Mouse (Mus musculus): ENCODE data around the gene Etv3.
"Not testable (repeated sequence)": the region's sequence is repeated elsewhere in the genome, so short reads cannot be mapped to it uniquely, and the experiment has no call there.

GRCm38 (mm10) chr3:87479230-87479629, 46.0 kb upstream of the Etv3 start:
- not testable (repeated sequence) for TF ChIP-seq CTCF (IDR thresholded peaks at IDR 0.05 in 2 of 3, conservative IDR thresholded peaks at IDR 0.05 in 1 of 3; ENCODE audit: control insufficient read depth in 1 of 3, insufficient read depth in 1 of 3, low read depth in 2 of 3, low read length in 3 of 3, poor library complexity in 1 of 3, severe bottlenecking in 1 of 3); ZKSCAN1 (IDR thresholded peaks at IDR 0.05; ENCODE audit: low read depth, low read length); POLR2A (IDR thresholded peaks at IDR 0.05; ENCODE audit: control insufficient read depth in 1 of 2, insufficient read depth in 1 of 2, low read depth in 1 of 2, low read length in 2 of 2, poor library complexity in 1 of 2); SMC3 (IDR thresholded peaks at IDR 0.05; ENCODE audit: low read depth, low read length); RAD21 (IDR thresholded peaks at IDR 0.05; ENCODE audit: low read depth, low read length); TCF12 (IDR thresholded peaks at IDR 0.05; ENCODE audit: low read depth, low read length); CHD2 (IDR thresholded peaks at IDR 0.05; ENCODE audit: low read length); MAX (IDR thresholded peaks at IDR 0.05; ENCODE audit: low read length); POLR2AphosphoS2 (IDR thresholded peaks at IDR 0.05; ENCODE audit: low read length); BHLHE40 (IDR thresholded peaks at IDR 0.05; ENCODE audit: borderline replicate concordance, low read depth, low read length)
